Mouse (Mus musculus) forebrain, embryonic 15.5 days (tissue): Measurements from ENCODE around the gene 3110040M04Rik. TPM values are rescaled to one million over a fixed set of nuclear protein-coding genes. Genes with fewer than 3 reads are reported as not detected.

Experiments used
- ATAC-seq: fragments of 200-750 bp; cut with Nextera tagmentation; replicated peaks from 2 replicates; pipeline ENCODE4 v1.8.0; 2017; ENCODE audit warnings: mild to moderate bottlenecking, moderate TSS enrichment, moderate library complexity
- H3K27ac ChIP-seq: fragments of 300-500 bp; sonication (generic); replicated peaks from 2 replicates; pipeline ENCODE4 v1.5.1; 2015; ENCODE audit warnings: mild to moderate bottlenecking, inconsistent platforms
- H3K27me3 ChIP-seq: fragments of 300-500 bp; sonication (generic); 2 replicates; pipeline ENCODE4 v1.6.1; 2015; ENCODE audit warnings: inconsistent platforms
- H3K36me3 ChIP-seq: fragments of 300-500 bp; sonication (generic); 2 replicates; pipeline ENCODE4 v1.6.1; 2015; ENCODE audit warnings: mild to moderate bottlenecking, inconsistent platforms
- H3K4me1 ChIP-seq: fragments of 300-500 bp; sonication (generic); 2 replicates; pipeline ENCODE4 v1.6.1; 2015; ENCODE audit warnings: inconsistent platforms
- H3K4me2 ChIP-seq: fragments of 300-500 bp; sonication (generic); replicated peaks from 2 replicates; pipeline ENCODE4 v1.6.1; 2015; ENCODE audit warnings: mild to moderate bottlenecking, inconsistent platforms
- H3K4me3 ChIP-seq: fragments of 300-500 bp; sonication (generic); 2 replicates; pipeline ENCODE4 v1.5.1; 2015; ENCODE audit warnings: mild to moderate bottlenecking, inconsistent platforms
- H3K9ac ChIP-seq: fragments of 300-500 bp; sonication (generic); replicated peaks from 2 replicates; pipeline ENCODE4 v1.6.1; 2015; ENCODE audit warnings: mild to moderate bottlenecking, inconsistent platforms
- H3K9me3 ChIP-seq: fragments of 300-500 bp; sonication (generic); 2 replicates; pipeline ENCODE4 v1.6.1; 2016; ENCODE audit warnings: inconsistent platforms
- WGBS: fragments of 180-500 bp; shearing (Covaris S2); methylation state at CpG from one replicate; pipeline ENCODE4 v1.1.7; 2015; ENCODE audit warnings: mixed read lengths; 5-methylcytosine and 5-hydroxymethylcytosine counted together
- polyA plus RNA-seq: library from polyadenylated mRNA; unstranded; fragments of >200 nt; fragmentation: Nextera tagmentation; extraction: Ambion mirVana; gene quantifications from 2 replicates; pipeline ENCODE4 v1.2.1, GENCODE M21; 2015

3110040M04Rik gene
- polyA plus RNA-seq, 1 experiment from 2014 or later: not detected

- no peaks in the 10 kb centered on the region for H3K27me3 ChIP-seq
- no peak overlapping the region for H3K4me2 ChIP-seq
- H3K9ac ChIP-seq: no peak overlapping the region
- WGBS: 91% methylated on average over 10 of the region's 10 CpGs
- H3K36me3 ChIP-seq: no peaks in the 10 kb centered on the region
- H3K4me1 ChIP-seq: no peaks in the 10 kb centered on the region
- no peak overlapping the region for H3K4me3 ChIP-seq
- H3K27ac ChIP-seq: no peak overlapping the region
- no peak for ATAC-seq
- 0 out of 2 replicates have a peak, but pooled peaks cover 3% of the 10 kb centered on the region for H3K9me3 ChIP-seq
Observed at GRCm38 (mm10) chr1:151245165-151245564, 41.2 kb downstream of the 3110040M04Rik start.

GRCm38 (mm10) chr1:151245846-151246245, 41.9 kb downstream of the 3110040M04Rik start:
- WGBS: 68% methylated on average over 2 of the region's 2 CpGs
- no peak overlapping the region for H3K9ac ChIP-seq
- no peaks in the 10 kb centered on the region for H3K9me3 ChIP-seq
- no peaks in the 10 kb centered on the region for H3K36me3 ChIP-seq
- H3K4me3 ChIP-seq: no peak overlapping the region
- no peak for ATAC-seq
- H3K27ac ChIP-seq: no peak overlapping the region
- no peaks in the 10 kb centered on the region for H3K4me1 ChIP-seq
- no peaks in the 10 kb centered on the region for H3K27me3 ChIP-seq
- no peak overlapping the region for H3K4me2 ChIP-seq

DNA sequence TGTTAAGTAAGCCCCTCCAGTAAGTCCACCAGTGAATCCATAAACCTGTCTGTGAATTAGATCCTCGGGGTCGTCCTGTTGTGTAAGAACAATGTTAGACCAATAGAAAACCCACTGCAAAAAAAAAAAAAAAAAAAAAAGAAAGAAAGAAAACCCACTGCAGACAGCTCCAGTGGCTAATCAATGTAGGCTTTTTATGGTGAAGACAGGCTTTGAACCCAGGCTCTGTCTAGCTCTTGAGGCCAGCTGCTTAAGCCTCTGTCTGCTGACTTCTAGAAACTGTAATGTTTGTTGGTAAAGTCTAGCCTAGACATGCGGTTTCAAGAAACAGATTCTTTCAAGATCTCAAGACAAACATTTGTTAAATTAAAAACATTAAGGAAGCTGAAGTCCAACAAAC, 46.2 kb downstream of the 3110040M04Rik start:
- Histone ChIP-seq H3K9me3 (no peaks in the 10 kb centered on the region), H3K4me2 (no peak overlapping the region), H3K27me3 (no peaks in the 10 kb centered on the region), H3K9ac (no peak overlapping the region), H3K36me3 (no peaks in the 10 kb centered on the region), H3K4me3 (no peak overlapping the region), H3K4me1 (0 out of 2 replicates have a peak, but pooled peaks cover 2% of the 10 kb centered on the region), H3K27ac (no peak overlapping the region)
- no peak for ATAC-seq
- WGBS: 89% methylated on average over 3 of the region's 3 CpGs

DNA sequence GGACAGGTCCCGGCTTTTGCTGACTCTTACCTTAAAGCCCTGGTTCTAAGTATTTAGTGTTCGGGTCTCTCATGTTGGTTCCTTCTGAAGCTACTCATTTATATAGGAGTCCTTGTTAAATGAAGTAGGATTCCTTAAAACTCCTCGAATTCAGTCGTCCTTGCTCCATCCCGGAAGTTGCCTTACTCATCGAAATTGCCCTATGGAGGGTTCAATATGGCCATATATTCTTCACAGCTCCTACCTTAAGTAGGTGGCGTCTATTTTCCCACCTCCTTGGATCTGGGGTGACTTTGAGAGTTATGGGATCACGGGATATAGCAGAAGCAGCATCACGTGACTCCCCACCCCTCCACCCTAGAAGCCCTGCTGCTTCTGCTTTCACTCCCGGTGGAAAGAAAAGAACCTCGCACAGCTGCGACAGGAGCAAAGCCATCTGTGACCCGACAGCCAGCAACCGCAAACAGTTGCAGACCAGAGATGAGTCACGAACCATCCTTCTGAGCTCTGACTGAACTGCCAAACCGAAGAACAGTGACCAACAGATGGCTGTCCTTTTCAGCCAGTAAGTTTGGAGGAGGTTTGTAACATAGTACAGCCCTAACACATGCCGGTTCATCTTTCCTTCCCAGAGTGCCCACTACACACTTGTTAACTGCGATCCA, 46.7 kb downstream of the 3110040M04Rik start:
- Histone ChIP-seq H3K4me3 (no peak overlapping the region), H3K4me2 (no peak overlapping the region), H3K27me3 (no peaks in the 10 kb centered on the region), H3K9ac (no peak overlapping the region), H3K4me1 (0 out of 2 replicates have a peak, but pooled peaks cover 2% of the 10 kb centered on the region), H3K36me3 (no peaks in the 10 kb centered on the region), H3K9me3 (no peaks in the 10 kb centered on the region), H3K27ac (no peak overlapping the region)
- WGBS: 70% methylated on average over 18 of the region's 18 CpGs
- ATAC-seq: no peak

DNA sequence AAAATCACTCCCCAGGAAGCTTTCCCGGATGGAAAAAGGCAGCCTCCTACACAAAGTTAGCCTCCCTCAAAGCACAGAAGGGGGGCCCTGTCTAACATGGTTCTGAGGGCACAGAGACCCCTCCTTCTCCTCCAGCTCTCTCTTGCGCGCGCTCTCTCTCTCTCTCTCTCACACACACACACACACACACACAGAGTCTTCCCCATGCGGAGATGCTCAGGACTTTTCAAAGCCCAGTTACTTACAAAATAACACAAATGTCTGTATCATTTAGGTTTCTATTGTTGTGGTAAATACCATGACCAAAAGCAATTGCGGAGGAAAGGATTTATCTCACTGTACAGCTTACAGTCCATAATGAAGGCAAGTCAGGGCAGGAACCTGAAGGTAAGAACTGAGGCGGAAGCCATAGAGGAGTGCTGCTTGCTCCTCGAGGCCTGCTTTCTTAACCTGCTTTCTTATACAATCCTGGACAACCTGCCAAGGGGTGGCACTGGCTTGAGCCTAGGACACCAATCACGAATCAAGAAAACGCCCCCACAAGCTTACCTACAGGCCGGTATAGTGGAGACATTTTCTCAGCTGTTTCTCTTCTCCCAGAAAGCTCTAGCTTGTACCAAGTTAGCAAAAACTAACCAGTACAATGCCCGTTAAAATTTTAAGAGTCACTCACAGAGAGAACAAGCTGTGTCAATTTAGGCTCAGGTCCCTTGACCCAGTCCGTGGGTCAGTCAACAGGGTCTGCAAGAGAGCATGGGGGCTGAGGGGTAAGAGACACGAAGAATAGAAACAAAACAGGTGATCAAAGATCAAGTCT, 47.5 kb downstream of the 3110040M04Rik start:
- H3K9ac ChIP-seq: no peak overlapping the region
- H3K27me3 ChIP-seq: no peaks in the 10 kb centered on the region
- no peak overlapping the region for H3K4me3 ChIP-seq
- H3K36me3 ChIP-seq: no peaks in the 10 kb centered on the region
- H3K4me2 ChIP-seq: no peak overlapping the region
- H3K9me3 ChIP-seq: no peaks in the 10 kb centered on the region
- 85% methylated on average over 14 of the region's 14 CpGs for WGBS
- no peak overlapping the region for H3K27ac ChIP-seq
- 0 out of 2 replicates have a peak, but pooled peaks cover 2% of the 10 kb centered on the region for H3K4me1 ChIP-seq
- ATAC-seq: no peak

Other genes starting within 250 kb of the 3110040M04Rik start
- 0.66 and 1.0 TPM in 2 replicates for gene Hmcn1, start 210.7 kb upstream of the 3110040M04Rik start, polyA plus RNA-seq
- gene Gm47985, start 21.6 kb upstream of the 3110040M04Rik start, polyA plus RNA-seq: not detected in 2 replicates
- gene Gm8947, start 11.7 kb upstream of the 3110040M04Rik start, polyA plus RNA-seq: not detected in 2 replicates
- gene Gm47995, start 5.7 kb upstream of the 3110040M04Rik start, polyA plus RNA-seq: not detected in 2 replicates
- not detected in 2 replicates for gene Gm47996, start 6.0 kb downstream of the 3110040M04Rik start, polyA plus RNA-seq
- gene Ivns1abp, start 140.4 kb downstream of the 3110040M04Rik start, polyA plus RNA-seq: 365 and 380 TPM in 2 replicates
- gene Swt1, start 224.3 kb downstream of the 3110040M04Rik start, polyA plus RNA-seq: 20.1 and 24.2 TPM in 2 replicates
- gene Trmt1l, start 224.4 kb downstream of the 3110040M04Rik start, polyA plus RNA-seq: 52.8 and 55.0 TPM in 2 replicates